Mouse (Mus musculus): ENCODE measurements at regions not wholly inside any gene's neighbourhood (a gene's known extent, or its start where the extent isn't known, plus 50 kb on each side); places are given as distances from the start of the nearest gene placed in this dataset.

GRCm38 (mm10) chrX:136321692-136322091 lies 51.6 kb downstream of the Bex3 start:
- peak; percentile 1 for DNase-seq (ENCODE audit: low read depth, low spot score)

GRCm38 (mm10) chrX:136365809-136366208 lies 95.8 kb downstream of the Bex3 start:
- no peak for DNase-seq (ENCODE audit: low read depth, low spot score)
